Mouse (Mus musculus): ENCODE data around the gene 2900011O08Rik.

GRCm38 (mm10) chr16:13983161-13983560 is 3.2 kb upstream of the 2900011O08Rik start:
- TF ChIP-seq GATA1 (IDR thresholded peaks at IDR 0.05; ENCODE audit: low read length) (no peak), TAL1 (IDR thresholded peaks at IDR 0.05; ENCODE audit: low read length) (no peak)

All from erythroblast, embryonic 14.5 days (primary cell).